Mouse (Mus musculus) cortical plate, adult 2 months (tissue): ENCODE measurements at regions not wholly inside any gene's neighbourhood (a gene's known extent, or its start where the extent isn't known, plus 50 kb on each side); places are given as distances from the start of the nearest gene placed in this dataset.

Experiments used
- CTCF ChIP-seq: fragments of 200-500 bp; IDR thresholded peaks from 2 replicates; pipeline ENCODE4 v1.5.1; 2011; ENCODE audit warnings: mild to moderate bottlenecking, control low read depth, low read length; ENCODE audit not compliant: insufficient read depth; ENCODE audit errors: extremely low read depth
- POLR2A ChIP-seq: fragments of 200-500 bp; IDR thresholded peaks from 2 replicates; pipeline ENCODE4 v1.6.1; 2011; ENCODE audit warnings: mild to moderate bottlenecking, low read length, control low read depth; ENCODE audit not compliant: insufficient read depth; ENCODE audit errors: extremely low read depth

- no peak for TF ChIP-seq POLR2A
- TF ChIP-seq CTCF, result no peak
Measured at GRCm38 (mm10) chr12:58743800-58744199, 268.0 kb downstream of the Sec23a start.
